Mouse (Mus musculus): ENCODE measurements around the gene Dpp8. TPM values are rescaled to one million over a fixed set of nuclear protein-coding genes. Genes with fewer than 3 reads are reported as not detected.
"Not testable (repeated sequence)": the region's sequence is repeated elsewhere in the genome, so short reads cannot be mapped to it uniquely, and the experiment has no call there.

The Dpp8 gene
- total RNA-seq, 1 experiment = 17.9 TPM

DNA sequence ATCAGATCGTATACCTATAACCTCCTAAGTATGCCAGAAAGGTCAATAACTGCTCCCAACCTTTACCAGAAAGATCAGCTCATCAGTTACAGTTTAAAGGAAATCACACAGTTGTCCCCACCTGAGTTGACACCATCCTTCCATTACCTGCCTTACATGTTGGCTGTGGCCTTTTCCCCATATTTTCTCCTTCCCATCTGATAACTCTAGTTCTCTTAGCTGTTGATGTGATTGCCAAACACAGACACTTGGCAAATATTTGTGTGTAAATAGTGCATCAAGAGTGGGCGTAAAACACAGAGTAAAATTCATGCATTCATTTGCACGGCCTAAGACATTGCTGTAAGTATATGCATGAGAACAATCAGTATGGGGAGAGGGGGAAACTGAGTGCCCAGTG lies 8.8 kb upstream of the Dpp8 start:
- TF ChIP-seq ZNF384 (IDR thresholded peaks at IDR 0.05; ENCODE audit: low read depth, low read length) (no peak), ZC3H11A (IDR thresholded peaks at IDR 0.05; ENCODE audit: borderline replicate concordance, low read depth, low read length) (no peak), MAFK (IDR thresholded peaks at IDR 0.05; ENCODE audit: insufficient read depth, low read depth, low read length) (no peak), CHD2 (IDR thresholded peaks at IDR 0.05; ENCODE audit: low read depth, low read length) (no peak), HCFC1 (IDR thresholded peaks at IDR 0.05; ENCODE audit: borderline replicate concordance, insufficient read depth, low read length) (no peak)
- H3K4me3 ChIP-seq (ENCODE audit: insufficient read depth in 1 of 2, low read depth in 1 of 2, low read length in 2 of 2, poor library complexity in 1 of 2, severe bottlenecking in 1 of 2) = no peak overlapping the region
- no peak for DNase-seq (ENCODE audit: low read depth, low spot score)
- in situ Hi-C loops (cut with MboI; ENCODE audit: low sequenced_read_pairs in 2 of 2, unreplicated experiment in 2 of 2) = no loop called here
- H3K9me3 ChIP-seq (ENCODE audit: control insufficient read depth, insufficient read depth, low read depth, low read length) = no peaks in the 10 kb centered on the region
- H3K9ac ChIP-seq (ENCODE audit: insufficient read depth, low read depth, low read length, poor library complexity, severe bottlenecking) = no peak overlapping the region
- no peaks in the 10 kb centered on the region for H3K36me3 ChIP-seq (ENCODE audit: control insufficient read depth, insufficient read depth, low read length, poor library complexity, severe bottlenecking)
- peaks cover 2 to 6% of the 10 kb centered on the region in 2 experiments; a peak in 2 of 4 replicates for H3K4me1 ChIP-seq (ENCODE audit: control insufficient read depth in 2 of 2, insufficient read depth in 2 of 2, low read length in 2 of 2, poor library complexity in 1 of 2)
- no peak overlapping the region for H3K27ac ChIP-seq (ENCODE audit: insufficient read depth, low read depth, low read length, poor library complexity, severe bottlenecking)

DNA sequence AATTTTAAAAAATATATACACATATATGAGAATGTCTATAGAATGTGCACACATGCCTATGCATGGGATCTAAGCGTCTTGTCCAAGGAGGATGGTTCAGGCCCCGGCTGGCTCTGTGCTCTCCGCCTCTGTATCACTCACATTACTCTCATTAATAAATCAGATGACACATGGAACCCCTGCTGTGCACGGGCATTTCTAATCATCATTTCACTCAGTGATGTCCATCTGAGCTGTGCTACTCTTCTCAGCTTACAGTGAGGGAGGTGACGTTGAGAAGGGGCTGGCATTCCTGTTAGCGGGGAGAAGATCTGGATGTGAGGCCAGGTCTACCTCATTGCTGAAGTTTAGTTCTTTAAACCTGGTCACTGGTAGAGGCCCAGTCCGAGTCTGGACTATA lies 5.0 kb upstream of the Dpp8 start:
- no peak overlapping the region for H3K4me3 ChIP-seq (ENCODE audit: insufficient read depth in 1 of 2, low read depth in 1 of 2, low read length in 2 of 2, poor library complexity in 1 of 2, severe bottlenecking in 1 of 2)
- in situ Hi-C loops (cut with MboI; ENCODE audit: low sequenced_read_pairs in 2 of 2, unreplicated experiment in 2 of 2) = no loop called here
- H3K9ac ChIP-seq (ENCODE audit: insufficient read depth, low read depth, low read length, poor library complexity, severe bottlenecking) = no peak overlapping the region
- H3K27ac ChIP-seq (ENCODE audit: insufficient read depth, low read depth, low read length, poor library complexity, severe bottlenecking) = no peak overlapping the region
- H3K9me3 ChIP-seq (ENCODE audit: control insufficient read depth, insufficient read depth, low read depth, low read length) = no peaks in the 10 kb centered on the region
- no peaks in the 10 kb centered on the region for H3K36me3 ChIP-seq (ENCODE audit: control insufficient read depth, insufficient read depth, low read length, poor library complexity, severe bottlenecking)
- TF ChIP-seq ZC3H11A (IDR thresholded peaks at IDR 0.05; ENCODE audit: borderline replicate concordance, low read depth, low read length) (no peak), MAFK (IDR thresholded peaks at IDR 0.05; ENCODE audit: insufficient read depth, low read depth, low read length) (no peak), CHD2 (IDR thresholded peaks at IDR 0.05; ENCODE audit: low read depth, low read length) (no peak), ZNF384 (IDR thresholded peaks at IDR 0.05; ENCODE audit: low read depth, low read length) (no peak), HCFC1 (IDR thresholded peaks at IDR 0.05; ENCODE audit: borderline replicate concordance, insufficient read depth, low read length) (no peak)
- no peak for DNase-seq (ENCODE audit: low read depth, low spot score)
- peaks cover 0 to under 1% of the 10 kb centered on the region in 2 experiments; a peak in 2 of 4 replicates for H3K4me1 ChIP-seq (ENCODE audit: control insufficient read depth in 2 of 2, insufficient read depth in 2 of 2, low read length in 2 of 2, poor library complexity in 1 of 2)

DNA sequence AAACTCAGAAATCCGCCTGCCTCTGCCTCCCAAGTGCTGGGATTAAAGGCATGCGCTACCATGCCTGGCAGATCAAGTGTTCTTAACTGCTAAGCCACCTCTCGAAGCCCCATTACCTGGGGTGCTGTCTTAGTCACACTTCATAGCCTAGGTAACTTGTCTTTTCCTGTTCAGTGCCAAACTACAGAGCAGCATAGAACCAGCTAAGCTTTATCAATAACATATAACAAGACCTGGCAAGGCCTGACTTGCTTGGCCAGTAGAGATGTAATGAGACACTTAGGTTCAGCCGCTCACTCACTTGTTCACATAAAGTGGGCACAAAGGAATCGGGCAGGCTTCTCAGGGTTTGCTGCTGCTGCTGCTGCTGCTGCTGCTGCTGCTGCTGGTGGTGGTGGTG lies 3.9 kb upstream of the Dpp8 start:
- Histone ChIP-seq H3K9me3 (ENCODE audit: control insufficient read depth, insufficient read depth, low read depth, low read length) (no peaks in the 10 kb centered on the region), H3K4me3 (ENCODE audit: insufficient read depth in 1 of 2, low read depth in 1 of 2, low read length in 2 of 2, poor library complexity in 1 of 2, severe bottlenecking in 1 of 2) (no peak overlapping the region), H3K27ac (ENCODE audit: insufficient read depth, low read depth, low read length, poor library complexity, severe bottlenecking) (no peak overlapping the region), H3K9ac (ENCODE audit: insufficient read depth, low read depth, low read length, poor library complexity, severe bottlenecking) (no peak overlapping the region), H3K4me1 (ENCODE audit: control insufficient read depth in 2 of 2, insufficient read depth in 2 of 2, low read length in 2 of 2, poor library complexity in 1 of 2) (peaks cover 0 to 1% of the 10 kb centered on the region in 2 experiments; a peak in 1 of 4 replicates), H3K36me3 (ENCODE audit: control insufficient read depth, insufficient read depth, low read length, poor library complexity, severe bottlenecking) (no peaks in the 10 kb centered on the region)
- TF ChIP-seq MAFK (IDR thresholded peaks at IDR 0.05; ENCODE audit: insufficient read depth, low read depth, low read length) (no peak), ZNF384 (IDR thresholded peaks at IDR 0.05; ENCODE audit: low read depth, low read length) (no peak)
- in situ Hi-C loops (cut with MboI; ENCODE audit: low sequenced_read_pairs in 2 of 2, unreplicated experiment in 2 of 2) = no loop called here
- DNase-seq (ENCODE audit: low read depth, low spot score) = no peak

DNA sequence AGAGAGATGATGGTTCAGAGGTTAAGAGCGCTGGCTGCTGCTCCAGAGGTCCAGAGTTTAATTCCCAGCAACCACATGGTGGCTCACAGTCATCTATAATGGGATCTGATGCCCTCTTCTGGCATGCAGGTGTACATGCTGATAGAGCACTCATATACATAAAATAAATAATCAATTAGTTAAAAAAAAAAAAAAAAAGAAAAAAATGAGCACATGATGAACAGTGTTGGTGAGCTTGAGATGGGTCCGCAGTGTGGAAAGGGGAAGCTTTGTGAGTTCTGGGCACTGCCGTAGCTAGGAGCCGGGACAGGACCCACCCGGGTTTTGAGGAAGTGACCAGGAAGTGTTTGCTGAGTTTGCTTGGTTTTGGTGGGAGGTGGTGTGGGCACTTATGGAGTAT lies 859 bp upstream of the Dpp8 start:
- in situ Hi-C loops (cut with MboI; ENCODE audit: low sequenced_read_pairs in 2 of 2, unreplicated experiment in 2 of 2); H3K9ac ChIP-seq (ENCODE audit: insufficient read depth, low read depth, low read length, poor library complexity, severe bottlenecking); H3K9me3 ChIP-seq (ENCODE audit: control insufficient read depth, insufficient read depth, low read depth, low read length); DNase-seq (ENCODE audit: low read depth, low spot score); H3K4me3 ChIP-seq (ENCODE audit: insufficient read depth in 1 of 2, low read depth in 1 of 2, low read length in 2 of 2, poor library complexity in 1 of 2, severe bottlenecking in 1 of 2); H3K36me3 ChIP-seq (ENCODE audit: control insufficient read depth, insufficient read depth, low read length, poor library complexity, severe bottlenecking); H3K4me1 ChIP-seq (ENCODE audit: control insufficient read depth in 2 of 2, insufficient read depth in 2 of 2, low read length in 2 of 2, poor library complexity in 1 of 2); H3K27ac ChIP-seq (ENCODE audit: insufficient read depth, low read depth, low read length, poor library complexity, severe bottlenecking): not testable (repeated sequence)
- TF ChIP-seq ZNF384 (IDR thresholded peaks at IDR 0.05; ENCODE audit: low read depth, low read length) = peak; percentile 76

DNA sequence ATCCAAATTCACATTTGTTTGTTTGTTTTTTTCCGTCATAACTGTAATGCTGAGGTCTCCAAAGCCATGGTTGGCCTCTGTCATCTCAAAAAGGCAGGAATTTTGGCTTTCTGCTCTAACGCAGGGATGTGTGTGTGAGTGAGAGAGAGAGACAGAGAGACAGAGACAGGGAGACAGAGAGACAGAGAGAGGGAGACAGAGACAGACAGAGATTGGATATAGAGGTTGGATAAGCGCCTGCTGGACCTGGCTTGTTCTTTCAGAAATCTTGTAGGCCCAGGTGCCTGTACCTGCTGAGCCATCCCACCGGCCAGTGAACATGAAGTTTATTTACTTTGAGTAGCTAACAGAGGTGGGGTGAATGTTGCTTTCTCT lies 333 bp upstream of the Dpp8 start:
- no peak overlapping the region for H3K9ac ChIP-seq (ENCODE audit: insufficient read depth, low read depth, low read length, poor library complexity, severe bottlenecking)
- DNase-seq (ENCODE audit: low read depth, low spot score) = no peak
- H3K36me3 ChIP-seq (ENCODE audit: control insufficient read depth, insufficient read depth, low read length, poor library complexity, severe bottlenecking) = peaks cover 1% of the 10 kb centered on the region; the same call in 1 of the 2 replicates
- no peak overlapping the region for H3K27ac ChIP-seq (ENCODE audit: insufficient read depth, low read depth, low read length, poor library complexity, severe bottlenecking)
- H3K4me3 ChIP-seq (ENCODE audit: insufficient read depth in 1 of 2, low read depth in 1 of 2, low read length in 2 of 2, poor library complexity in 1 of 2, severe bottlenecking in 1 of 2) = peak overlapping the region in 1 of 2 experiments; percentile 14; a peak in 2 of 4 replicates
- no peaks in the 10 kb centered on the region for H3K9me3 ChIP-seq (ENCODE audit: control insufficient read depth, insufficient read depth, low read depth, low read length)
- in situ Hi-C loops (cut with MboI; ENCODE audit: low sequenced_read_pairs in 2 of 2, unreplicated experiment in 2 of 2) = no loop called here
- peaks cover 0 to 3% of the 10 kb centered on the region in 2 experiments; a peak in 1 of 4 replicates for H3K4me1 ChIP-seq (ENCODE audit: control insufficient read depth in 2 of 2, insufficient read depth in 2 of 2, low read length in 2 of 2, poor library complexity in 1 of 2)
- no peak for TF ChIP-seq HCFC1 (IDR thresholded peaks at IDR 0.05; ENCODE audit: borderline replicate concordance, insufficient read depth, low read length)
